Mouse (Mus musculus) small intestine, adult 2 months (tissue): ENCODE data around the gene Ibtk.

Source experiments
- CTCF ChIP-seq: fragments of 200-500 bp; IDR thresholded peaks from 2 replicates; pipeline ENCODE4 v1.5.1; 2012; ENCODE audit warnings: low read depth, mild to moderate bottlenecking, control low read depth, inconsistent platforms, low read length, moderate library complexity, mixed read lengths; ENCODE audit not compliant: insufficient replicate concordance, insufficient read length; ENCODE audit errors: extremely low read depth
- POLR2A ChIP-seq: fragments of 200-500 bp; IDR thresholded peaks from 2 replicates; pipeline ENCODE4 v1.6.1; 2012; ENCODE audit warnings: low read depth, mild to moderate bottlenecking, control low read depth, inconsistent platforms, low read length, moderate library complexity

- no peak; the same call in 1 of the 2 replicates for TF ChIP-seq POLR2A
- TF ChIP-seq CTCF, result no peak
These were observed 661 bp downstream of the Ibtk start for GRCm38 (mm10) chr9:85748204-85749141.
